Mouse (Mus musculus) hindbrain, embryonic 15.5 days (tissue): ENCODE results near the gene Cnih2. TPM values are rescaled to one million over a fixed set of nuclear protein-coding genes. Genes with fewer than 3 reads are reported as not detected.

ENCODE experiments used
- ATAC-seq: fragments of 200-750 bp; cut with Nextera tagmentation; 2 replicates; pipeline ENCODE4 v1.8.0; 2017; ENCODE audit warnings: low read depth, moderate number of reproducible peaks, moderate TSS enrichment; ENCODE audit not compliant: low FRiP score
- H3K27ac ChIP-seq: fragments of 300-500 bp; sonication (generic); replicated peaks from 2 replicates; pipeline ENCODE4 v1.5.1; 2015; ENCODE audit warnings: mild to moderate bottlenecking, inconsistent platforms
- H3K27me3 ChIP-seq: fragments of 300-500 bp; sonication (generic); 2 replicates; pipeline ENCODE4 v1.6.1; 2015; ENCODE audit warnings: control low read depth, inconsistent platforms
- H3K36me3 ChIP-seq: fragments of 300-500 bp; sonication (generic); 2 replicates; pipeline ENCODE4 v1.6.1; 2015; ENCODE audit warnings: control low read depth, inconsistent platforms
- H3K4me1 ChIP-seq: fragments of 300-500 bp; sonication (generic); replicated peaks from 2 replicates; pipeline ENCODE4 v1.6.1; 2015; ENCODE audit warnings: control low read depth, inconsistent platforms
- H3K4me2 ChIP-seq: fragments of 300-500 bp; sonication (generic); 2 replicates; pipeline ENCODE4 v1.6.1; 2015; ENCODE audit warnings: moderate library complexity, mild to moderate bottlenecking, inconsistent platforms
- H3K4me3 ChIP-seq: fragments of 300-500 bp; sonication (generic); 2 replicates; pipeline ENCODE4 v1.5.1; 2015; ENCODE audit warnings: mild to moderate bottlenecking, inconsistent platforms
- H3K9ac ChIP-seq: fragments of 300-500 bp; sonication (generic); 2 replicates; pipeline ENCODE4 v1.6.1; 2015; ENCODE audit warnings: inconsistent platforms
- H3K9me3 ChIP-seq: fragments of 300-500 bp; sonication (generic); 2 replicates; pipeline ENCODE4 v1.6.1; 2016; ENCODE audit warnings: control low read depth, inconsistent platforms
- WGBS: fragments of 180-500 bp; shearing (Covaris S2); methylation state at CpG from one replicate; pipeline ENCODE4 v1.1.7; 2015; 5-methylcytosine and 5-hydroxymethylcytosine counted together
- polyA plus RNA-seq: library from polyadenylated mRNA; unstranded; fragments of >200 nt; fragmentation: Nextera tagmentation; extraction: Ambion mirVana; gene quantifications from 2 replicates; pipeline ENCODE4 v1.2.1, GENCODE M21; 2015

Cnih2 gene
- polyA plus RNA-seq, 1 experiment from 2014 or later, result 435 TPM

- no peaks in the 10 kb centered on the region for H3K9me3 ChIP-seq
- H3K4me2 ChIP-seq, result peak overlapping the region; percentile 83
- H3K27me3 ChIP-seq, result peaks cover 13% of the 10 kb centered on the region
- H3K9ac ChIP-seq, result peak overlapping the region; percentile 39; the same call in 1 of the 2 replicates
- peaks cover 38% of the 10 kb centered on the region for H3K4me1 ChIP-seq
- peak overlapping the region; percentile 44 for H3K4me3 ChIP-seq
- ATAC-seq, result peak; percentile 5; the same call in 1 of the 2 replicates
- WGBS, result 2% methylated on average over 20 of the region's 20 CpGs
- no peaks in the 10 kb centered on the region for H3K36me3 ChIP-seq
- H3K27ac ChIP-seq, result 0 out of 2 replicates have a peak overlapping the region, but pooled peaks have one; percentile 0
Measured at GRCm38 (mm10) chr19:5072389-5073019, 25.8 kb downstream of the Cnih2 start.

GRCm38 (mm10) chr19:5071545-5072369 is 26.6 kb downstream of the Cnih2 start:
- Histone ChIP-seq H3K4me2 (peak overlapping the region; percentile 83), H3K27ac (peak overlapping the region; percentile 47; the same call in 1 of the 2 replicates), H3K9ac (peak overlapping the region; percentile 39), H3K36me3 (no peaks in the 10 kb centered on the region), H3K9me3 (no peaks in the 10 kb centered on the region), H3K4me1 (peaks cover 41% of the 10 kb centered on the region), H3K27me3 (peaks cover 18% of the 10 kb centered on the region), H3K4me3 (peak overlapping the region; percentile 44)
- ATAC-seq, result peak; percentile 83
- under 1% methylated on average over 39 of the region's 40 CpGs for WGBS

- H3K27me3 ChIP-seq, result peaks cover 21% of the 10 kb centered on the region
- no peaks in the 10 kb centered on the region for H3K9me3 ChIP-seq
- peaks cover 41% of the 10 kb centered on the region for H3K4me1 ChIP-seq
- no peaks in the 10 kb centered on the region for H3K36me3 ChIP-seq
- H3K4me3 ChIP-seq, result peak overlapping the region; percentile 44
- peak overlapping the region; percentile 39 for H3K9ac ChIP-seq
- H3K4me2 ChIP-seq, result peak overlapping the region; percentile 83
- H3K27ac ChIP-seq, result peak overlapping the region; percentile 47; the same call in 1 of the 2 replicates
- ATAC-seq, result no peak
- WGBS, result 9% methylated on average over 11 of the region's 11 CpGs
Measured at GRCm38 (mm10) chr19:5071077-5071476, 27.2 kb downstream of the Cnih2 start.

GRCm38 (mm10) chr19:5069978-5070377 is 28.3 kb downstream of the Cnih2 start:
- ATAC-seq, result no peak
- Histone ChIP-seq H3K4me2 (peak overlapping the region; percentile 83), H3K4me1 (peaks cover 41% of the 10 kb centered on the region), H3K27me3 (peaks cover 21% of the 10 kb centered on the region), H3K36me3 (no peaks in the 10 kb centered on the region), H3K9me3 (no peaks in the 10 kb centered on the region), H3K9ac (no peak overlapping the region), H3K4me3 (peak overlapping the region; percentile 6; the same call in 1 of the 2 replicates), H3K27ac (no peak overlapping the region)
- 83% methylated on average over 7 of the region's 7 CpGs for WGBS

- Histone ChIP-seq H3K4me1 (peaks cover 41% of the 10 kb centered on the region), H3K27me3 (peaks cover 17% of the 10 kb centered on the region), H3K36me3 (no peaks in the 10 kb centered on the region), H3K4me3 (peak overlapping the region; percentile 6; the same call in 1 of the 2 replicates), H3K4me2 (peak overlapping the region; percentile 83), H3K9me3 (no peaks in the 10 kb centered on the region), H3K27ac (no peak overlapping the region), H3K9ac (no peak overlapping the region)
- no peak for ATAC-seq
- 82% methylated on average over 5 of the region's 5 CpGs for WGBS
Measured at GRCm38 (mm10) chr19:5069486-5069885, 28.8 kb downstream of the Cnih2 start.

GRCm38 (mm10) chr19:5068570-5069234 is 29.6 kb downstream of the Cnih2 start:
- 26% methylated on average over 21 of the region's 21 CpGs for WGBS
- H3K36me3 ChIP-seq, result no peaks in the 10 kb centered on the region
- no peak for ATAC-seq
- H3K27ac ChIP-seq, result no peak overlapping the region
- peak overlapping the region; percentile 42 for H3K4me3 ChIP-seq
- H3K27me3 ChIP-seq, result peaks cover 13% of the 10 kb centered on the region
- H3K9me3 ChIP-seq, result no peaks in the 10 kb centered on the region
- H3K4me1 ChIP-seq, result peaks cover 41% of the 10 kb centered on the region
- H3K9ac ChIP-seq, result peak overlapping the region; percentile 38
- peak overlapping the region; percentile 83 for H3K4me2 ChIP-seq

GRCm38 (mm10) chr19:5067867-5068569 is 30.3 kb downstream of the Cnih2 start, which contains the start of gene Cd248:
TSS of gene Cd248 (plus strand) at chr19:5068078.
- H3K4me2 ChIP-seq, result peak within 1 kb of the TSS; percentile 83
- WGBS, result under 1% methylated on average over 48 of the region's 56 CpGs
- H3K4me1 ChIP-seq, result peaks cover 40% of the 10 kb centered on the region
- H3K9me3 ChIP-seq, result no peaks in the 10 kb centered on the region
- peak within 1 kb of the TSS; percentile 42 for H3K4me3 ChIP-seq
- no peak; the same call in 1 of the 2 replicates for ATAC-seq
- peak within 1 kb of the TSS; percentile 38 for H3K9ac ChIP-seq
- peaks cover 13% of the 10 kb centered on the region for H3K27me3 ChIP-seq
- 0 out of 2 replicates have a peak within 1 kb of the TSS, but pooled peaks have one; percentile 14 for H3K27ac ChIP-seq
- H3K36me3 ChIP-seq, result no peaks in the 10 kb centered on the region

GRCm38 (mm10) chr19:5067040-5067799 is 31.1 kb downstream of the Cnih2 start:
- WGBS, result 13% methylated on average over 15 of the region's 15 CpGs
- Histone ChIP-seq H3K4me2 (peak overlapping the region; percentile 83), H3K36me3 (no peaks in the 10 kb centered on the region), H3K4me3 (peak overlapping the region; percentile 42), H3K4me1 (peaks cover 32% of the 10 kb centered on the region), H3K27me3 (peaks cover 13% of the 10 kb centered on the region), H3K9ac (peak overlapping the region; percentile 38; the same call in 1 of the 2 replicates), H3K27ac (no peak overlapping the region), H3K9me3 (no peaks in the 10 kb centered on the region)
- no peak for ATAC-seq

- no peaks in the 10 kb centered on the region for H3K9me3 ChIP-seq
- no peak overlapping the region for H3K9ac ChIP-seq
- no peak overlapping the region for H3K27ac ChIP-seq
- no peaks in the 10 kb centered on the region for H3K36me3 ChIP-seq
- no peak for ATAC-seq
- H3K4me1 ChIP-seq, result peaks cover 21% of the 10 kb centered on the region
- H3K4me2 ChIP-seq, result no peak overlapping the region
- H3K27me3 ChIP-seq, result peaks cover 13% of the 10 kb centered on the region
- WGBS, result 69% methylated on average over 7 of the region's 7 CpGs
- H3K4me3 ChIP-seq, result no peak overlapping the region
Measured at GRCm38 (mm10) chr19:5065104-5065503, 33.2 kb downstream of the Cnih2 start.

GRCm38 (mm10) chr19:5062446-5062845 is 35.9 kb downstream of the Cnih2 start:
- no peak overlapping the region for H3K4me3 ChIP-seq
- H3K9me3 ChIP-seq, result no peaks in the 10 kb centered on the region
- H3K4me1 ChIP-seq, result peaks cover 17% of the 10 kb centered on the region
- H3K27me3 ChIP-seq, result peaks cover 13% of the 10 kb centered on the region
- no peaks in the 10 kb centered on the region for H3K36me3 ChIP-seq
- no peak overlapping the region for H3K9ac ChIP-seq
- H3K27ac ChIP-seq, result no peak overlapping the region
- H3K4me2 ChIP-seq, result no peak overlapping the region
- no peak for ATAC-seq
- WGBS, result 82% methylated on average over 6 of the region's 6 CpGs

GRCm38 (mm10) chr19:5062041-5062440 is 36.3 kb downstream of the Cnih2 start:
- 85% methylated on average over 5 of the region's 5 CpGs for WGBS
- H3K4me3 ChIP-seq, result no peak overlapping the region
- H3K4me2 ChIP-seq, result no peak overlapping the region
- no peaks in the 10 kb centered on the region for H3K9me3 ChIP-seq
- ATAC-seq, result no peak
- H3K4me1 ChIP-seq, result peaks cover 14% of the 10 kb centered on the region
- no peak overlapping the region for H3K9ac ChIP-seq
- no peaks in the 10 kb centered on the region for H3K36me3 ChIP-seq
- peaks cover 11% of the 10 kb centered on the region for H3K27me3 ChIP-seq
- H3K27ac ChIP-seq, result no peak overlapping the region
